Mouse (Mus musculus) kidney, adult 2 months (tissue): Measurements from ENCODE around the gene Aars.

Source experiments
- CTCF ChIP-seq: fragments of 200-500 bp; conservative IDR thresholded peaks from 2 replicates; pipeline ENCODE4 v1.5.1; 2011; ENCODE audit warnings: low read depth, mild to moderate bottlenecking, control low read depth, low read length, moderate library complexity, mixed read lengths; ENCODE audit not compliant: insufficient read depth, insufficient read length
- POLR2A ChIP-seq: fragments of 200-500 bp; IDR thresholded peaks from one replicate; pipeline ENCODE4 v1.6.1; 2011; ENCODE audit warnings: low read depth, low read length, control low read depth

DNA sequence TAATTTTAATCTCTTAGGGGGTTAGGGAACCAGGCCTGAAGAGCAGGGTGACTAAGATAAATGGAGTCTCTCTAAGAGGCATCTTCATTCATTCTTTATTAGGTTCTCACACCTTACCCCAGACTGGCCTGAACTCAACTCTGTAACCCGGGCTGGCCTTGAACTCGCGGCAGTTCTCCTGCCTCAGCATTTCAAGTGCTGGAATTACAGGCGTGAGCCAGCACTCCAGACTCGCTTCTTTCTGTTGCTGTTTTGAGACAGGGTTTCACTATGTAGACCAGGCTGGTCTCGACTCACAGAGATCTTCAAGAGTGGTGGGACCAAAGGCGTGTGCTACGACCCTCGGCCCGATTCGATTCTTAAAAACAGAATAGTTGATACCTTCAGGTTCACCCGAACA lies 1.3 kb downstream of the Aars start:
- TF ChIP-seq CTCF = no peak
- no peak for TF ChIP-seq POLR2A
